ENCODE assay signal across 21 mouse cellular contexts in the genomic region with DNA sequence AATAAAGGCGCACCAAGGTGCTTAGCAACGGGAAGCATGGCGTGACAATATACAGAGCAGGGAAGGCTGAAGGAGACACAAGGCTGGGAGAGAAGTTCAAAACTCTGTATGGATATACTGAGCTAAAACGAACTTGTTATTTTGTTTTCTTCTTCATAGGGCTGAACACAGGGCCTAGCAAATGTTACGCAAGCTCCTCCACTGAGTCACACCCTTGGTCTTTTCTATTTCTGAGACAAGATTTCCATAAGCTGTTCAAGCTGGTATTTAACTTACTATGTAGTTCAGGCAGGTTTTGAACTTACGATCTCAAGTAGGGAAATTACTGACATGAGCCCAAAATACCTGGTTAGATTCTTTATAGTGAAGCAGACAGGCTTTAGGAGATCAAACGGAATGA.
"Had no signal": no experiment of that assay in that cellular context is flagged by ENCODE, and none has a peak within 500 bp of the region (broad histone marks: within the 10 kb centered on the region; RNA-seq: fewer than 3 reads in every experiment).

No protein-coding gene starts in this region.

- H3K27me3 ChIP-seq: lung, embryonic 15.5 days; midbrain, embryonic 12.5 days; neural tube, embryonic 13.5 days; neural tube, embryonic 15.5 days had no signal

- ATAC-seq: lung, postnatal 0 days; midbrain, embryonic 16.5 days had no signal

- H3K4me1 ChIP-seq: lung, embryonic 15.5 days; midbrain, embryonic 10.5 days; midbrain, embryonic 12.5 days; neural tube, embryonic 13.5 days; neural tube, embryonic 15.5 days had no signal

- H3K4me2 ChIP-seq: lung, embryonic 15.5 days; midbrain, embryonic 12.5 days; neural tube, embryonic 13.5 days; neural tube, embryonic 15.5 days had no signal

- H3K4me3 ChIP-seq: lung, embryonic 15.5 days; midbrain, embryonic 10.5 days; midbrain, embryonic 12.5 days; myocyte; neural tube, embryonic 13.5 days; neural tube, embryonic 15.5 days had no signal

- H3K9me3 ChIP-seq: lung, embryonic 15.5 days; midbrain, embryonic 10.5 days; midbrain, embryonic 12.5 days; neural tube, embryonic 13.5 days; neural tube, embryonic 15.5 days had no signal

- H3K36me3 ChIP-seq: lung, embryonic 15.5 days; midbrain, embryonic 10.5 days; midbrain, embryonic 12.5 days had no signal

- H3K9ac ChIP-seq: lung, embryonic 15.5 days; midbrain, embryonic 12.5 days; neural tube, embryonic 13.5 days; neural tube, embryonic 15.5 days had no signal

- DNase-seq: lung, adult 2 months; lung, postnatal 14 days; lung, postnatal 36 days; midbrain, embryonic 14.5 days; retina, postnatal 1 day; right cerebral cortex, adult 18-20 months; right cerebral cortex, postnatal 25 days; right cerebral cortex, postnatal 4 days; spleen, adult 18-20 months; thymus, adult 18-20 months; thymus, postnatal 14 days; thymus, postnatal 36 days had no signal

- H3K27ac ChIP-seq: lung, embryonic 15.5 days; macrophage; midbrain, embryonic 10.5 days; midbrain, embryonic 12.5 days; neural tube, embryonic 13.5 days; neural tube, embryonic 15.5 days had no signal
